Mouse (Mus musculus): ENCODE data around the gene Cntnap5b. TPM values are rescaled to one million over a fixed set of nuclear protein-coding genes. Genes with fewer than 3 reads are reported as not detected.
"Not testable (repeated sequence)": the region's sequence is repeated elsewhere in the genome, so short reads cannot be mapped to it uniquely, and the experiment has no call there.

The Cntnap5b gene
- total RNA-seq, 1 experiment, result not detected

- in situ Hi-C loops (cut with MboI; ENCODE audit: low sequenced_read_pairs in 2 of 2, unreplicated experiment in 2 of 2), result no loop called here
- Histone ChIP-seq H3K9ac (ENCODE audit: insufficient read depth, low read depth, low read length, poor library complexity, severe bottlenecking) (no peak overlapping the region), H3K4me1 (ENCODE audit: control insufficient read depth in 2 of 2, insufficient read depth in 2 of 2, low read length in 2 of 2, poor library complexity in 1 of 2) (no peaks in the 10 kb centered on the region), H3K4me3 (ENCODE audit: insufficient read depth in 1 of 2, low read depth in 1 of 2, low read length in 2 of 2, poor library complexity in 1 of 2, severe bottlenecking in 1 of 2) (no peak overlapping the region), H3K27ac (ENCODE audit: insufficient read depth, low read depth, low read length, poor library complexity, severe bottlenecking) (no peak overlapping the region), H3K36me3 (ENCODE audit: control insufficient read depth, insufficient read depth, low read length, poor library complexity, severe bottlenecking) (no peaks in the 10 kb centered on the region), H3K9me3 (ENCODE audit: control insufficient read depth, insufficient read depth, low read depth, low read length) (no peaks in the 10 kb centered on the region)
- TF ChIP-seq ZNF384 (IDR thresholded peaks at IDR 0.05; ENCODE audit: low read depth, low read length) (no peak), CHD2 (IDR thresholded peaks at IDR 0.05; ENCODE audit: low read depth, low read length) (no peak), MAFK (IDR thresholded peaks at IDR 0.05; ENCODE audit: insufficient read depth, low read depth, low read length) (no peak), HCFC1 (IDR thresholded peaks at IDR 0.05; ENCODE audit: borderline replicate concordance, insufficient read depth, low read length) (no peak), ZC3H11A (IDR thresholded peaks at IDR 0.05; ENCODE audit: borderline replicate concordance, low read depth, low read length) (no peak)
- no peak for DNase-seq (ENCODE audit: low read depth, low spot score)
These were observed 186.9 kb downstream of the Cntnap5b start for GRCm38 (mm10) chr1:99959428-99959987.

GRCm38 (mm10) chr1:99967300-99968089, 194.9 kb downstream of the Cntnap5b start:
- no peak for DNase-seq (ENCODE audit: low read depth, low spot score)
- no peak overlapping the region for H3K27ac ChIP-seq (ENCODE audit: insufficient read depth, low read depth, low read length, poor library complexity, severe bottlenecking)
- no peaks in the 10 kb centered on the region for H3K9me3 ChIP-seq (ENCODE audit: control insufficient read depth, insufficient read depth, low read depth, low read length)
- H3K9ac ChIP-seq (ENCODE audit: insufficient read depth, low read depth, low read length, poor library complexity, severe bottlenecking), result no peak overlapping the region
- no peak overlapping the region for H3K4me3 ChIP-seq (ENCODE audit: insufficient read depth in 1 of 2, low read depth in 1 of 2, low read length in 2 of 2, poor library complexity in 1 of 2, severe bottlenecking in 1 of 2)
- in situ Hi-C loops (cut with MboI; ENCODE audit: low sequenced_read_pairs in 2 of 2, unreplicated experiment in 2 of 2), result no loop called here
- H3K4me1 ChIP-seq (ENCODE audit: control insufficient read depth in 2 of 2, insufficient read depth in 2 of 2, low read length in 2 of 2, poor library complexity in 1 of 2), result 0 out of 4 replicates have a peak, but pooled peaks cover 0 to 2% of the 10 kb centered on the region in 2 experiments
- no peaks in the 10 kb centered on the region for H3K36me3 ChIP-seq (ENCODE audit: control insufficient read depth, insufficient read depth, low read length, poor library complexity, severe bottlenecking)
- TF ChIP-seq ZC3H11A (IDR thresholded peaks at IDR 0.05; ENCODE audit: borderline replicate concordance, low read depth, low read length) (no peak), ZNF384 (IDR thresholded peaks at IDR 0.05; ENCODE audit: low read depth, low read length) (no peak), HCFC1 (IDR thresholded peaks at IDR 0.05; ENCODE audit: borderline replicate concordance, insufficient read depth, low read length) (no peak), MAFK (IDR thresholded peaks at IDR 0.05; ENCODE audit: insufficient read depth, low read depth, low read length) (no peak)

GRCm38 (mm10) chr1:99970184-99971086, 197.9 kb downstream of the Cntnap5b start:
- peak; percentile 37 for DNase-seq (ENCODE audit: low read depth, low spot score)
- H3K27ac ChIP-seq (ENCODE audit: insufficient read depth, low read depth, low read length, poor library complexity, severe bottlenecking), result no peak overlapping the region
- in situ Hi-C loops (cut with MboI; ENCODE audit: low sequenced_read_pairs in 2 of 2, unreplicated experiment in 2 of 2), result no loop called here
- no peak overlapping the region for H3K4me3 ChIP-seq (ENCODE audit: insufficient read depth in 1 of 2, low read depth in 1 of 2, low read length in 2 of 2, poor library complexity in 1 of 2, severe bottlenecking in 1 of 2)
- H3K9ac ChIP-seq (ENCODE audit: insufficient read depth, low read depth, low read length, poor library complexity, severe bottlenecking), result no peak overlapping the region
- no peaks in the 10 kb centered on the region for H3K36me3 ChIP-seq (ENCODE audit: control insufficient read depth, insufficient read depth, low read length, poor library complexity, severe bottlenecking)
- 0 out of 4 replicates have a peak, but pooled peaks cover 0 to 2% of the 10 kb centered on the region in 2 experiments for H3K4me1 ChIP-seq (ENCODE audit: control insufficient read depth in 2 of 2, insufficient read depth in 2 of 2, low read length in 2 of 2, poor library complexity in 1 of 2)
- no peak for TF ChIP-seq ZC3H11A (IDR thresholded peaks at IDR 0.05; ENCODE audit: borderline replicate concordance, low read depth, low read length)
- no peak for TF ChIP-seq MAFK (IDR thresholded peaks at IDR 0.05; ENCODE audit: insufficient read depth, low read depth, low read length)
- TF ChIP-seq ZNF384 (IDR thresholded peaks at IDR 0.05; ENCODE audit: low read depth, low read length), result no peak
- TF ChIP-seq HCFC1 (IDR thresholded peaks at IDR 0.05; ENCODE audit: borderline replicate concordance, insufficient read depth, low read length), result no peak
- no peak for TF ChIP-seq CHD2 (IDR thresholded peaks at IDR 0.05; ENCODE audit: low read depth, low read length)
- H3K9me3 ChIP-seq (ENCODE audit: control insufficient read depth, insufficient read depth, low read depth, low read length), result no peaks in the 10 kb centered on the region

- H3K9me3 ChIP-seq (ENCODE audit: control insufficient read depth, insufficient read depth, low read depth, low read length); in situ Hi-C loops (cut with MboI; ENCODE audit: low sequenced_read_pairs in 2 of 2, unreplicated experiment in 2 of 2); H3K4me3 ChIP-seq (ENCODE audit: insufficient read depth in 1 of 2, low read depth in 1 of 2, low read length in 2 of 2, poor library complexity in 1 of 2, severe bottlenecking in 1 of 2); DNase-seq (ENCODE audit: low read depth, low spot score); H3K36me3 ChIP-seq (ENCODE audit: control insufficient read depth, insufficient read depth, low read length, poor library complexity, severe bottlenecking); H3K4me1 ChIP-seq (ENCODE audit: control insufficient read depth in 2 of 2, insufficient read depth in 2 of 2, low read length in 2 of 2, poor library complexity in 1 of 2); H3K27ac ChIP-seq (ENCODE audit: insufficient read depth, low read depth, low read length, poor library complexity, severe bottlenecking); H3K9ac ChIP-seq (ENCODE audit: insufficient read depth, low read depth, low read length, poor library complexity, severe bottlenecking): not testable (repeated sequence)
These were observed 228.7 kb downstream of the Cntnap5b start for GRCm38 (mm10) chr1:100001226-100001625.

All from ES-E14 (cell line).